Mouse (Mus musculus) urinary bladder, postnatal 36 days (tissue): ENCODE measurements around the gene Gal3st4.
"Not testable (repeated sequence)": the region's sequence is repeated elsewhere in the genome, so short reads cannot be mapped to it uniquely, and the experiment has no call there.

Source experiments
- DNase-seq, 2 experiments: peaks; one replicate each; pipeline ENCODE4 v3.0.0; 2022; ENCODE audit warnings: low spot score in 2 of 2, mixed read lengths in 1 of 2

Gal3st4 gene

GRCm38 (mm10) chr5:138216632-138217031 is 56.0 kb downstream of the Gal3st4 start:
- DNase-seq: not testable (repeated sequence)
